11 mouse cellular contexts compared by ENCODE assay signal in genomic region chr17:64802168-64802955, GRCm38 (mm10). TPM values are rescaled to one million over a fixed set of nuclear protein-coding genes. Genes with fewer than 3 reads are reported as not detected.
DNase-seq lines count a peak whose midpoint lies in the region; ATAC-seq and TF ChIP-seq lines count a peak whose summit lies in the region.
"Had no signal": no experiment of that assay in that cellular context is flagged by ENCODE, and none has a peak within 500 bp of the region (broad histone marks: within the 10 kb centered on the region; RNA-seq: fewer than 3 reads in every experiment).

No protein-coding gene starts in this region.

- no peak for TF ChIP-seq CTCF in forebrain, postnatal 0 days (IDR thresholded peaks at IDR 0.05; ENCODE audit: low read depth)
- TF ChIP-seq CTCF in gastrocnemius, adult 2 months (IDR thresholded peaks at IDR 0.05): no peak

- no peaks in the 10 kb centered on the region; the same call in 1 of the 2 replicates for H3K9me3 ChIP-seq in kidney, embryonic 14.5 days (ENCODE audit: control insufficient read depth, low read length)
- H3K9me3 ChIP-seq in embryonic facial prominence, embryonic 10.5 days: no peaks in the 10 kb centered on the region
- no peaks in the 10 kb centered on the region for H3K9me3 ChIP-seq in forebrain, postnatal 0 days (ENCODE audit: low read length)
- H3K9me3 ChIP-seq in midbrain, embryonic 16.5 days (replicated peaks; ENCODE audit: control insufficient read depth, low read length, poor library complexity, severe bottlenecking): no peaks in the 10 kb centered on the region
- H3K9me3 ChIP-seq: intestine, embryonic 15.5 days had no signal

- no peak for DNase-seq in kidney, postnatal 25 days
- DNase-seq in embryonic facial prominence, embryonic 10.5 days (ENCODE audit: low spot score): peak; percentile 54
- peak; percentile 13 for DNase-seq in forebrain, postnatal 0 days
- no peak for DNase-seq in spleen, postnatal 10 days (ENCODE audit: low spot score in 2 of 2)
- no peak for DNase-seq in gastrocnemius, adult 2 months
- DNase-seq in gastrocnemius, postnatal 14 days: no peak
- DNase-seq: cerebellum, adult 18-20 months had no signal

- WGBS in kidney, embryonic 14.5 days: 24% methylated on average over 11 of the region's 11 CpGs
- WGBS in embryonic facial prominence, embryonic 10.5 days: 41% methylated on average over 11 of the region's 11 CpGs
- 26% methylated on average over 11 of the region's 11 CpGs for WGBS in forebrain, postnatal 0 days
- 32% methylated on average over 11 of the region's 11 CpGs for WGBS in midbrain, embryonic 16.5 days

- H3K4me2 ChIP-seq in kidney, embryonic 14.5 days (replicated peaks; ENCODE audit: low read depth, low read length): no peak overlapping the region
- H3K4me2 ChIP-seq in forebrain, postnatal 0 days (ENCODE audit: low read depth): no peak overlapping the region
- H3K4me2 ChIP-seq in midbrain, embryonic 16.5 days (ENCODE audit: low read length): no peak overlapping the region
- H3K4me2 ChIP-seq: intestine, embryonic 15.5 days had no signal

- H3K4me3 ChIP-seq in kidney, embryonic 14.5 days (ENCODE audit: low read length): no peak overlapping the region
- H3K4me3 ChIP-seq in embryonic facial prominence, embryonic 10.5 days: no peak overlapping the region
- H3K4me3 ChIP-seq in forebrain, postnatal 0 days (ENCODE audit: low read depth, low read length): no peak overlapping the region
- no peak overlapping the region for H3K4me3 ChIP-seq in midbrain, embryonic 16.5 days (ENCODE audit: low read depth, low read length)
- H3K4me3 ChIP-seq in gastrocnemius, adult 2 months: no peak overlapping the region
- H3K4me3 ChIP-seq: intestine, embryonic 15.5 days had no signal

- intact Hi-C loops in gastrocnemius, adult 2 months (cut with DNase I): no loop called here
- intact Hi-C loops in gastrocnemius, postnatal 14 days (cut with DNase I; ENCODE audit: low total_unique reads): no loop called here

- H3K9ac ChIP-seq in kidney, embryonic 14.5 days (ENCODE audit: low read depth, low read length): no peak overlapping the region
- no peak overlapping the region for H3K9ac ChIP-seq in forebrain, postnatal 0 days
- H3K9ac ChIP-seq in midbrain, embryonic 16.5 days (ENCODE audit: low read depth, low read length): no peak overlapping the region
- H3K9ac ChIP-seq: intestine, embryonic 15.5 days had no signal

- ATAC-seq in kidney, embryonic 14.5 days (ENCODE audit: low FRiP score, low TSS enrichment): 0 out of 2 replicates have a peak, but pooled peaks have one; percentile 39
- peak; percentile 75 for ATAC-seq in forebrain, postnatal 0 days
- peak; percentile 40; the same call in 1 of the 2 replicates for ATAC-seq in midbrain, embryonic 16.5 days
- ATAC-seq: intestine, embryonic 15.5 days had no signal

- no peak overlapping the region for H3K27ac ChIP-seq in kidney, embryonic 14.5 days (ENCODE audit: low read depth, low read length)
- H3K27ac ChIP-seq in embryonic facial prominence, embryonic 10.5 days (replicated peaks): peak overlapping the region; percentile 72
- H3K27ac ChIP-seq in forebrain, postnatal 0 days (ENCODE audit: low read depth, low read length): no peak overlapping the region
- H3K27ac ChIP-seq in midbrain, embryonic 16.5 days (ENCODE audit: low read length): no peak overlapping the region; the same call in 1 of the 2 replicates
- H3K27ac ChIP-seq in gastrocnemius, adult 2 months: no peak overlapping the region
- H3K27ac ChIP-seq: intestine, embryonic 15.5 days had no signal

- H3K27me3 ChIP-seq in kidney, embryonic 14.5 days (ENCODE audit: control insufficient read depth, insufficient read depth, low read length): no peaks in the 10 kb centered on the region
- H3K27me3 ChIP-seq in embryonic facial prominence, embryonic 10.5 days (replicated peaks; ENCODE audit: low read depth, poor library complexity, severe bottlenecking): no peaks in the 10 kb centered on the region
- H3K27me3 ChIP-seq in forebrain, postnatal 0 days (ENCODE audit: insufficient read depth, low read length): no peaks in the 10 kb centered on the region
- no peaks in the 10 kb centered on the region for H3K27me3 ChIP-seq in midbrain, embryonic 16.5 days (ENCODE audit: control insufficient read depth, insufficient read depth, low read depth, low read length)
- H3K27me3 ChIP-seq: intestine, embryonic 15.5 days had no signal

- H3K36me3 ChIP-seq in kidney, embryonic 14.5 days (ENCODE audit: control insufficient read depth, insufficient read depth, low read length): no peaks in the 10 kb centered on the region
- no peaks in the 10 kb centered on the region for H3K36me3 ChIP-seq in embryonic facial prominence, embryonic 10.5 days (replicated peaks)
- H3K36me3 ChIP-seq in forebrain, postnatal 0 days (ENCODE audit: insufficient read depth): no peaks in the 10 kb centered on the region
- no peaks in the 10 kb centered on the region for H3K36me3 ChIP-seq in midbrain, embryonic 16.5 days (ENCODE audit: control insufficient read depth, insufficient read depth, low read length)
- H3K36me3 ChIP-seq: intestine, embryonic 15.5 days had no signal

- H3K4me1 ChIP-seq in kidney, embryonic 14.5 days (ENCODE audit: control insufficient read depth, insufficient read depth, low read length): no peaks in the 10 kb centered on the region
- H3K4me1 ChIP-seq in embryonic facial prominence, embryonic 10.5 days: peaks cover 14% of the 10 kb centered on the region
- no peaks in the 10 kb centered on the region for H3K4me1 ChIP-seq in forebrain, postnatal 0 days (ENCODE audit: insufficient read depth)
- H3K4me1 ChIP-seq in midbrain, embryonic 16.5 days (ENCODE audit: control insufficient read depth, insufficient read depth, low read length): peaks cover 8% of the 10 kb centered on the region; the same call in 1 of the 2 replicates
- H3K4me1 ChIP-seq: intestine, embryonic 15.5 days had no signal

RNA-seq across cellular contexts. Expression of gene 4930583I09Rik, which starts 33.5 kb away (rescaled TPM):
- polyA plus RNA-seq in kidney, embryonic 14.5 days (2014; fragmentation: Nextera tagmentation; extraction: Ambion mirVana): not detected in 2 replicates
- polyA plus RNA-seq in embryonic facial prominence, embryonic 10.5 days (2016; fragmentation: Nextera tagmentation; extraction: Ambion mirVana): not detected in 2 replicates
- not detected in 2 replicates for total RNA-seq in forebrain, postnatal 0 days (2014; rRNA removed)
- not detected in 2 replicates for polyA plus RNA-seq in forebrain, postnatal 0 days (2015; fragmentation: Nextera tagmentation; extraction: Ambion mirVana)
- not detected in 2 replicates for polyA plus RNA-seq in midbrain, embryonic 16.5 days (2015; fragmentation: Nextera tagmentation; extraction: Ambion mirVana)
- not detected for total RNA-seq in gastrocnemius, adult 2 months (2021)
- not detected for total RNA-seq in gastrocnemius, postnatal 14 days (2021)
- total RNA-seq: left cerebral cortex, adult 8-10 months had no signal
- polyA plus RNA-seq: intestine, embryonic 15.5 days had no signal

Comparison
In these comparisons a context has a peak if more than half of its experiments do, and no peak if none do; other contexts are left out.
1. DNase-seq: peak in embryonic facial prominence, embryonic 10.5 days (single experiment) and forebrain, postnatal 0 days (single experiment); none in kidney, postnatal 25 days (0 of 2), spleen, postnatal 10 days (0 of 2), gastrocnemius, adult 2 months (single experiment) and gastrocnemius, postnatal 14 days (single experiment).
2. Peak in every context shown above with its lines, with median percentiles within 50 percentile points of each other: ATAC-seq.